Mouse (Mus musculus): ENCODE results near the gene Rpl28. TPM values are rescaled to one million over a fixed set of nuclear protein-coding genes. Genes with fewer than 3 reads are reported as not detected.

The Rpl28 gene
- total RNA-seq, 4 experiments from 2014 or later: 347 to 558 (median 433) TPM

GRCm38 (mm10) chr7:4830476-4830875 is 37.8 kb downstream of the Rpl28 start:
- DNase-seq (ENCODE audit: low spot score in 2 of 2): no peak

DNA sequence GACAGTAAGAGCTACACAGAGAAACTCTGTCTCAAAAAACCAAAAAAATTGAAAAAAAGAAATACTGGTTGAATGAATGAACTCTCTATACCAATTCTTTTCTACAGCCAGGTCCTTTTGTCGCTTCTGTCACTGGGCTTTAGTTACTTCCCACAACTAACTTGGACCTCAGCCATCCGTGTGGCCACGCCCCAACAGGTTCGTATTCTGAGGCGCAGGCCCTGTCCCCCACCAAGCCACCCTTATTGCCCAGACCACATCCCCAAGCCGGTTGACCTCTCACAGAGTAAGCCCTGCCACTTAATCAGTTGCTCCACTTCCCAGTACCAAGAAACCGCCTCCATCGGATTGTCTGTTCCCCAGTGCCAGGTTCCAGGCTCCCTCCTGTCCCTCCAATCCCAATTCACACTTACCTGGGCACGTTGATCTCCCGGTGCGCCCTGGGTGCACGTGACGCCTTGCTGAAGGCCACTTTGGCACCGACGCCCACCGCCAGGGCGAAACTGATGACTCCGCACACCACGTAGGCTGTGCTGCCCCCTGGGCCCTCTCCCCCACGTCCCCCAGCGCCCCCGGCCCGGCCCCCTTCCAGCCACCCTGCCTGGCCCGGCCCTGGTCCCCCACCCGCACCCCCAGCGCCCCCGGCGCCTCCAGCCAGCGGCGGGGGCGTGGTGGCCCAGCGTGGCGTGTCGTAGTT is 43.1 kb downstream of the Rpl28 start:
- DNase-seq (ENCODE audit: low spot score in 2 of 2): no peak

- DNase-seq (ENCODE audit: low spot score in 2 of 2): peak; percentile 15 to 50
Observed at GRCm38 (mm10) chr7:4836351-4836792, 43.7 kb downstream of the Rpl28 start.

DNA sequence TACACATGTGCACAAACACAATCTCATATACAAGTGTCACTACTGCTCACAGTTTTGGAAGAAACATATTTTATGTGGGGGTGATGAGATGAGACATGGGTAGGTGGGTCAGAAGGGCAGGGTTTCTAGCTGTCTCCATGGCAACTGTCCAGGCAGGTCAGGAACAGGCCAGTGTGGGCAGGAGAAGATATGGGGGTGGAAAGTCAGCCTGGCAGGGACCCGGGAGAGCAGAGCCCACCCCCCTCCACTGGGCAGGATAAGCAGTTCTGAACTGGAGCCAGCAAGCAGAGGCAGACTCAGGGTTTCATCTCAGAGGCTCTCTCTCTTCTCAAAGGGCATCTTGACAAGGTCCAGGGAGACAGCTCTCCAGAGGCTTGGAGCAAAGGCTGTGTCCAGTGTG is 45.0 kb downstream of the Rpl28 start:
- no peak for DNase-seq (ENCODE audit: low spot score in 2 of 2)

DNA sequence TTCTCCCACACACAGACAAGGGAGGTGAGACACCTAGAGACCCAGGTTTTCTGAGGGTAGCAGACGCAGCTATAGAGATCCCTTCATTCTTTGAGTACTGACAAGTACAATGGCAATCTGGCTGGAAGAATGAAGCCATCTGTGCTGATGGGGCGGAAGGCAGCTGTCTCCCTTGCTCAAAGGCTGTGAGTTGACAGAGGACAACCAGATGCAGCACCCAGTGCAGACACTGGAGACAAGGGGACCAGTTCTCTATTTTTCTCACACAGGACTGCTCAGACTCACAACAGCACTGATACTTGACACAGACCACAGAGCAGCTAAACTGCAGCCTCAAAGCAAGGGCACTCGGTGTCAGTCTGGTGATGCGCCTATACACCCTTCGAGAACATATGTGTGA is 49.4 kb downstream of the Rpl28 start:
- no peak for DNase-seq (ENCODE audit: low spot score in 2 of 2)

GRCm38 (mm10) chr7:4842634-4843131 is 50.0 kb downstream of the Rpl28 start:
- DNase-seq (ENCODE audit: low spot score in 2 of 2): no peak

- no peak for DNase-seq (ENCODE audit: low spot score in 2 of 2)
Observed at GRCm38 (mm10) chr7:4843604-4844244, 51.0 kb downstream of the Rpl28 start.

DNA sequence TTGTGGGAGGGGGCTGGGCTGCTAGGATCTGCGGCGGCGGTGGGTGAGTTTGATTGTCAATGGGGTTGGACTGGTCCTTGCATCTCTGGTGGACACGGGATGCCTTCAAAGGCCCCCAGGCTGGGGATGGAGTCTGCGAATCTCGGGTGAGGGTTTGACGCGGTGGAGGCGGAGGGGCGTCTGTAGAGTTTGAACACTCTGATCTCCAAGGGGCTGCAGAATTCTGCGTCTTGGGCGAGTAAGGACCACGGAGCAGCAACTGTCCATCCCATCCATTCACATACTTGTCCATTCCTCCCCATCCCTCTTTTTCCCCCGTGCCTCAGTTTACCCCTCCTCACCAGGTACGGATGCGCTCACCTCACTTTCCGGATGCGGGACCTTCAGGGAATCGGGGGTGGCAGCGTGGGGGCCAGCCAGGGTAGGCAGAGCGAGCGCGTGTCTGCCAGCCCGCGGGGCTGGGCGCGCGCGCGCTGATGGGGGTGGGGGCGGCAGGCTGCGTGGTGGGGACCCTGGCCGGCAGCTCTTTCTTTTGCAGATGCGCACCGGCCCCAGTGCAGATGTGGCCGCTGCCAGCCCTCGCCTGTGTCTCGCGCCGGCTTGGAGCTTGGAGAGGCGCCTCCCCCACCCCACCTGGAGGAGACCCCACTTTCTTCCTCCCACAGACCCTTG is 51.7 kb downstream of the Rpl28 start, which contains the start of gene Shisa7:
TSS of gene Shisa7 (minus strand) at position 452 of the 672 bp plus-strand sequence.
- DNase-seq (ENCODE audit: low spot score in 2 of 2): no peak

Other genes with a start within 250 kb of the Rpl28 start
- under 1 TPM in 1 of 4 experiments, not detected in 3; 0.15 TPM for gene Syt5, start 245.3 kb upstream of the Rpl28 start, total RNA-seq (2022)
- gene Ptprh, start 188.8 kb upstream of the Rpl28 start, total RNA-seq (2022): not detected
- gene Tmem86b, start 161.5 kb upstream of the Rpl28 start, total RNA-seq (2022): 1 to 10 TPM; 1.4 to 2.3 (median 2.0) TPM
- 10 to 100 TPM; 48.2 to 53.4 (median 49.4) TPM for gene Ppp6r1, start 133.9 kb upstream of the Rpl28 start, total RNA-seq (2022)
- 10 to 100 TPM; 23.4 to 28.8 (median 24.4) TPM for gene Hspbp1, start 107.8 kb upstream of the Rpl28 start, total RNA-seq (2022)
- under 1 TPM; 0.13 to 0.49 (median 0.39) TPM for gene Brsk1, start 102.3 kb upstream of the Rpl28 start, total RNA-seq (2022)
- not detected for gene Tmem150b, start 67.6 kb upstream of the Rpl28 start, total RNA-seq (2022)
- 1 to 10 TPM; 3.5 to 5.2 (median 4.8) TPM for gene Kmt5c, start 52.8 kb upstream of the Rpl28 start, total RNA-seq (2022)
- gene Cox6b2, start 39.8 kb upstream of the Rpl28 start, total RNA-seq (2022): not detected
- gene Fam71e2, start 21.6 kb upstream of the Rpl28 start, total RNA-seq (2022): not detected
- gene Il11, start 10.0 kb upstream of the Rpl28 start, total RNA-seq (2022): not detected
- gene Tmem190, start 9.9 kb upstream of the Rpl28 start, total RNA-seq (2022): not detected
- 10 to 100 TPM in 1 of 4 experiments, 1 to 10 TPM in 3; 6.0 to 12.3 (median 7.4) TPM for gene Tmem238, start 3.2 kb upstream of the Rpl28 start, total RNA-seq (2022)
- gene Ube2s, start 19.7 kb downstream of the Rpl28 start, total RNA-seq (2022): 100 to 1,000 TPM in 1 of 4 experiments, 10 to 100 TPM in 3; 92.3 to 102 (median 95.8) TPM
- not detected for gene Shisa7, start 51.8 kb downstream of the Rpl28 start, total RNA-seq (2022)
- 1 to 10 TPM; 3.5 to 5.0 (median 3.8) TPM for gene Isoc2b, start 77.4 kb downstream of the Rpl28 start, total RNA-seq (2022)
- 10 to 100 TPM; 23.6 to 32.4 (median 28.2) TPM for gene Isoc2a, start 84.3 kb downstream of the Rpl28 start, total RNA-seq (2022)
- under 1 TPM in 3 of 4 experiments, not detected in 1; 0.29 to 0.81 (median 0.48) TPM for gene Gm36210, start 113.6 kb downstream of the Rpl28 start, total RNA-seq (2022)
- gene Zfp628, start 122.3 kb downstream of the Rpl28 start, total RNA-seq (2022): 10 to 100 TPM in 2 of 4 experiments, 1 to 10 TPM in 2; 8.3 to 10.7 (median 9.7) TPM
- gene Nat14, start 129.2 kb downstream of the Rpl28 start, total RNA-seq (2022): 1 to 10 TPM; 4.2 to 5.2 (median 4.6) TPM
- gene Ssc5d, start 132.9 kb downstream of the Rpl28 start, total RNA-seq (2022): 1 to 10 TPM; 1.9 to 4.6 (median 2.5) TPM
- 10 to 100 TPM; 55.4 to 88.7 (median 62.8) TPM for gene Sbk2, start 171.5 kb downstream of the Rpl28 start, total RNA-seq (2022)
- gene Sbk3, start 178.3 kb downstream of the Rpl28 start, total RNA-seq (2022): 1 to 10 TPM in 3 of 4 experiments, under 1 TPM in 1; 0.58 to 1.6 (median 1.1) TPM
- gene Zfp579, start 203.3 kb downstream of the Rpl28 start, total RNA-seq (2022): 1 to 10 TPM; 7.1 to 9.8 (median 8.7) TPM
- gene Zfp524, start 221.5 kb downstream of the Rpl28 start, total RNA-seq (2022): 10 to 100 TPM in 2 of 4 experiments, 1 to 10 TPM in 2; 8.3 to 11.7 (median 10.2) TPM
- 10 to 100 TPM; 22.4 to 25.7 (median 24.6) TPM for gene Fiz1, start 221.8 kb downstream of the Rpl28 start, total RNA-seq (2022)
- not detected for gene Gm44973, start 222.6 kb downstream of the Rpl28 start, total RNA-seq (2022)
- gene Zfp865, start 227.5 kb downstream of the Rpl28 start, total RNA-seq (2022): 10 to 100 TPM; 12.4 to 16.3 (median 13.7) TPM
- gene Ccdc106, start 227.7 kb downstream of the Rpl28 start, total RNA-seq (2022): not detected
- not detected for gene 4632433K11Rik, start 241.2 kb downstream of the Rpl28 start, total RNA-seq (2022)
- gene Zfp784, start 245.6 kb downstream of the Rpl28 start, total RNA-seq (2022): 1 to 10 TPM; 2.3 to 3.0 (median 2.7) TPM

Data from gastrocnemius, adult 8-10 months (tissue).